Mouse (Mus musculus) myocyte (in vitro differentiated cells): ENCODE results near the gene Pdcd2l.

Experiments used
- MAX ChIP-seq: IDR thresholded peaks from one replicate; pipeline ENCODE4 v1.6.1; 2011; ENCODE audit warnings: low read depth, mild to moderate bottlenecking, control low read depth
- POLR2A ChIP-seq: IDR thresholded peaks from one replicate; pipeline ENCODE4 v1.6.1; 2011; ENCODE audit warnings: low read depth, mild to moderate bottlenecking, control low read depth, moderate library complexity; ENCODE audit not compliant: insufficient read length

- TF ChIP-seq MAX, result no peak
- no peak for TF ChIP-seq POLR2A
Observed at GRCm38 (mm10) chr7:34200829-34201228, 4.4 kb upstream of the Pdcd2l start.
